Mouse (Mus musculus) testis, adult 2 months (tissue): Measurements from ENCODE around the gene Atf6.

Source experiments
- CTCF ChIP-seq: fragments of 200-500 bp; IDR thresholded peaks from 2 replicates; pipeline ENCODE4 v1.5.1; 2012; ENCODE audit warnings: low read depth, mild to moderate bottlenecking, inconsistent platforms, low read length, moderate library complexity; ENCODE audit not compliant: control insufficient read depth, insufficient read depth, insufficient replicate concordance
- POLR2A ChIP-seq: fragments of 200-500 bp; IDR thresholded peaks from 2 replicates; pipeline ENCODE4 v1.6.1; 2012; ENCODE audit warnings: low read depth, mild to moderate bottlenecking, inconsistent platforms, low read length, moderate library complexity; ENCODE audit not compliant: control insufficient read depth

DNA sequence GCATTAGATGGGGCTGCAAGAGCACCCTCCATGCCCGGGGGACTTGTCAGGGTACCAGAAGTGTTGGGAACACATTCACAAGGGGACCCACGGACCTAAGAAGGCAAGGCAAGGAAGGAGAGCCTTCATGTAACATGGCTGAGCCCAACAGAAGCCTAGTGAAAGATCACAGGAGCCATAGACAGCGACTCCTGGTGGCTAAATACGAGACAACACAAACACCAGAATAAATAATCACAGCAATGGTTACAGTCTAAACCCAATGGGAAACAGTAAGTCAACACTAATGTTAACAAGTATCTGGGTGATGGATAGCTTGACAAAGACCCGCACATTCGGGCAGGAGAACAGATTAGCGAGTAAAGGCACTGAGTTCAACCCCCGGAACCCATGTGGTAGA is 23.2 kb downstream of the Atf6 start:
- TF ChIP-seq POLR2A (no peak), CTCF (peak; percentile 11; the same call in 1 of the 2 replicates)
